Mouse (Mus musculus): Measurements from ENCODE around the gene Gm7073. TPM values are rescaled to one million over a fixed set of nuclear protein-coding genes. Genes with fewer than 3 reads are reported as not detected.
A peak's percentile ranks its signal among the peaks of the same experiment; 100 is the strongest.

Gm7073 gene
- not detected in 2 replicates for polyA plus RNA-seq (2015; fragmentation: Nextera tagmentation; extraction: Ambion mirVana)

DNA sequence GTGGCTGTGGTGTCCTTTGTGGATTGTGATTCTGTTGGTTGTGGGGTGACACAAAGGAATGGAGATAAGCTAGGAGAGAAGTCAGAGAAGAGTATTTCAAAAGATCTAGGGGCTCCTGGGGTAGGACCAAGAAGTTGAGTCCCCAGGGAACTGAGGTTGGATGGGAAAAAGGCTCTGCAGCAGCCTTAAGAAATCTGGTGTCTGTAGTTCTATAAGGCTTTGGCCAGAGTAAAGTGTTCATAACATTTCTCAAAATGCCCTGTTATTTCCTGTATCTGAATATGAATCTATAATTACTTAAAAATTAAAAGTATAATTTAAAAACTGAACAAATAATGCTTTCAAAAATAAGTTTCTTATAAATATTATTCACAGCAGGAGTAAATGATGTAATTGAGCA lies at the start of gene Gm7073:
TSS of gene Gm7073 (minus strand) at position 101 of the 400 bp plus-strand sequence.
- ATAC-seq (ENCODE audit: extremely low read depth, insufficient number of reproducible peaks, low FRiP score, low TSS enrichment), result no peak
- no peak within 1 kb of the TSS for H3K27ac ChIP-seq (replicated peaks)
- H3K9me3 ChIP-seq, result no peaks in the 10 kb centered on the region
- H3K9ac ChIP-seq, result no peak within 1 kb of the TSS
- H3K36me3 ChIP-seq, result no peaks in the 10 kb centered on the region
- no peak within 1 kb of the TSS for H3K4me2 ChIP-seq
- H3K27me3 ChIP-seq (replicated peaks), result peaks cover 4% of the 10 kb centered on the region; the same call in 1 of the 2 replicates
- H3K4me1 ChIP-seq, result no peaks in the 10 kb centered on the region
- H3K4me3 ChIP-seq, result no peak within 1 kb of the TSS

DNA sequence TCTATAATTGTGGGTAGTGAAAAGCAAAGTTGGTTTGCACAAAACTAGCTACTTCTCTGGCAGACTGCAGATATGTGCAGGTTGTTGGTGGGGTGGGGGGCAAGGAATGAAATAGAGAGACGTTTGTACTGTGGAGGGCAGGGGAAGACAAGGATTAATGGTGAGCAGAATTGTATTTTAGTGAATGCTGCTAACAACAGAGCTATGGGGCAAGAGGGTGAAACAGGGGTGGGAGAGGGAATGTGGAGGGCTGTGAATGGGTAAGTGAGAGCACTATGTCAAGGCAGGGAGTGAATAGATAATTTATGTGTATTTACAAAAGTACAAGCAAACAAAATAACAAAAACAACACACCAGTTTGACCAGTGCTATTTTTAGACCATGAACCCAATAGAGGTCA lies 31.5 kb upstream of the Gm7073 start:
- H3K4me3 ChIP-seq, result no peak overlapping the region
- H3K9me3 ChIP-seq, result no peaks in the 10 kb centered on the region; the same call in 1 of the 2 replicates
- H3K9ac ChIP-seq, result no peak overlapping the region
- no peaks in the 10 kb centered on the region for H3K27me3 ChIP-seq (replicated peaks)
- 29% methylated on average over 1 of the region's 1 CpGs for WGBS
- no peak for ATAC-seq (ENCODE audit: extremely low read depth, insufficient number of reproducible peaks, low FRiP score, low TSS enrichment)
- no peak overlapping the region for H3K4me2 ChIP-seq
- H3K27ac ChIP-seq (replicated peaks), result no peak overlapping the region
- no peaks in the 10 kb centered on the region for H3K36me3 ChIP-seq
- no peaks in the 10 kb centered on the region for H3K4me1 ChIP-seq

DNA sequence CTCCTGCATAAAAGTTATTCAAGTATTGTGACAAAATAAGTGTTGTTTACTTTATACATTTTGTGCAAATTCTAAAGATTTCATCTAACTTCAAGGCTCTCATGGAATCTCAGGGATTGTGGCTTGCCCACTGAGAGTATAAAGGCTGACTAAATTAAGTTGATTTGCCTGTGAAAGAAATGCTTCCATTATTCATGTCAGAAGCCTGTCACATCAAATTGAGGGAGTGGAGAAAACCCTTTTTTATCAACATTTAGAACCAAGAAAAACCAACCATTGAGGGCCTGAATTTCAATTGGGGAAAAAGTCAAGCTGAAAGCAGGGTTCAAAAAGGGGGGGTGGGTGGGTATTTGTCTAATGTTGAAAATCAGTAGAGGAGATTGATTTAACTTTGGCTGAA lies 30.0 kb upstream of the Gm7073 start:
- H3K36me3 ChIP-seq, result no peaks in the 10 kb centered on the region
- H3K27ac ChIP-seq (replicated peaks), result no peak overlapping the region
- no peaks in the 10 kb centered on the region for H3K4me1 ChIP-seq
- H3K4me3 ChIP-seq, result no peak overlapping the region
- no peak overlapping the region for H3K9ac ChIP-seq
- no peaks in the 10 kb centered on the region for H3K27me3 ChIP-seq (replicated peaks)
- no peaks in the 10 kb centered on the region for H3K9me3 ChIP-seq
- no peak for ATAC-seq (ENCODE audit: extremely low read depth, insufficient number of reproducible peaks, low FRiP score, low TSS enrichment)
- H3K4me2 ChIP-seq, result no peak overlapping the region

DNA sequence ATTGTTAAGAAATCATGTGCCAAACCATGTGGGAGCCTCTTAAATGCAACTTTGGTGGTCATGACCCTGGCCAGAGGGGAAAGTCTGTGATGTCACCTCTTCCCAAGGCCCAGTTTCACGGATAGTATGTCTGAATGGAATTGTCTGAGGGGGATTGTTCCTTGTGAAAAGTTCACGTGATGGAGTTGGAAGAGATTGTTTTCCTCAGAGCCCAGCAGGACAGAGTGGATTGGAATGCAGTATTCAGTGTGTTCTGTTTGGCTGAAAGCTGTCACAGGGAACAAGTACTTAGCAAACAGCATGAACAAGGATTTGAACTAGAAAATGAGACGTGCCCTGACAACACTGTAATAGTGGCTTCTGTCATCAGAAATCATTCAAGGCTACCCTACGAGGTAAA lies 16.2 kb upstream of the Gm7073 start:
- Histone ChIP-seq H3K4me1 (no peaks in the 10 kb centered on the region), H3K9ac (no peak overlapping the region), H3K36me3 (no peaks in the 10 kb centered on the region), H3K27ac (replicated peaks) (no peak overlapping the region), H3K4me2 (no peak overlapping the region), H3K9me3 (no peaks in the 10 kb centered on the region), H3K4me3 (no peak overlapping the region), H3K27me3 (replicated peaks) (no peaks in the 10 kb centered on the region)
- WGBS, result 38% methylated on average over 4 of the region's 4 CpGs
- no peak for ATAC-seq (ENCODE audit: extremely low read depth, insufficient number of reproducible peaks, low FRiP score, low TSS enrichment)

DNA sequence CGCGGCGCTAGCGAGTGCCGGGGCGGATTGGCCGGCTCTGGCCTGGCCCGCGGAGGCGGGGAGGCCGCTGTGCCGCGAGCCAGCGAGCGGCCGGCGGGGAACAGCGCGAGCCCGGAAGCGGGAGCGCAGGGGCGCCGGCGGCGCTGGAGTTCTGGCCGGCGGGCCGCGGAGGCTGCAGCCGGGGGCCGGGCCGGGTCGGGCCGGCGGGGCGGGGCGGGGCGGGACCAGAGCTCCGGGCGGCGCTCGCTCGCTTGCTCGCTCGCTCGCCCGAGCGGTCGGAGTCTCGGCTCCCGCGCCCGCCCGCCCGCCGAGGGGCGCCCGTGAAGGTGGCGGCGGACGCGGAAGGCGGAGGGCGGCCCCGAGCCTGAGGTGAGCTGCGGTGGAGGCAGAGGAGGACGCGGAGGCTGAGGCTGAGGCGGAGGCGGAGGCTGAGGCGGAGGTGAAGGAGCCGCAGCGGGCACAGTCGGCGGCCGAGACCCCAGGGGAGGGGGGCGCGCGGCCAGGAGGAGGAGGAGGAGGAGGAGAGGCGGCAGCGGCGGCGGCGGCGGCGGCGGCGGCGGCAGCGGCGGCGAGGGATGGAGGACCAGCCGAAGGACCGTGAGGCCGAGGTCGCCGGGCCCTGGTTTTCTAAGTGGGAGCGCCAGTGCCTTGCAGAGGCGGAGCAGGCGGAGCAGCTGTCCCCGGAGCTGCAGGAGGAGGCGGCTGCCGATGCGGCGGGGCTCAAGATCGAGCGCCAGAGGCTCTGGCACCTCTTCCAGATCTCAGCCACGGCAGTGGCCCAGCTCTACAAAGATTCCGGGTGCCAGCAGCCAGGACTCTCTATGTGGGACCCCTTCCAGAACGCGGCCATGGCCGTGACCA lies 8.6 kb upstream of the Gm7073 start:
- Histone ChIP-seq H3K9me3 (no peaks in the 10 kb centered on the region), H3K27ac (replicated peaks) (no peak overlapping the region), H3K36me3 (no peaks in the 10 kb centered on the region), H3K4me2 (peak overlapping the region; percentile 72), H3K27me3 (replicated peaks) (peaks cover 23% of the 10 kb centered on the region), H3K9ac (peak overlapping the region; percentile 78), H3K4me3 (peak overlapping the region; percentile 63), H3K4me1 (no peaks in the 10 kb centered on the region)
- ATAC-seq (ENCODE audit: extremely low read depth, insufficient number of reproducible peaks, low FRiP score, low TSS enrichment), result peak; percentile 70
- WGBS, result 11% methylated on average over 36 of the region's 113 CpGs

DNA sequence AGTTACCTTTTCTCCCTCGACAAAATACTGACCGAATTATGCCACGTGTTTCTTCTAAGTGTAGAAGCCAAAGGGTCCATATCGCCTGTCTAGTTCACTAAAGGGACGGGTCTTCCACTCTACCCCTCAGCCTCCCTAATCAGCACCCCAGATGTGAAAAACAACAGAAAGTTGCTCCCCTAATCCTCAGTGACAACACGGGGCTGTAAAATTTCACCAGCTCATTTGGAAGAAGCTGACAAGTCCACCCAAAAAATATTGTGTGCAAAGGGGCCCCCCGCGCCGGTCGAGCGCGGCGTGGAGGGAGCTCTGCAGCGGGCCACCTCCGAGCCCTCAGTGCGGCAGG lies 8.0 kb upstream of the Gm7073 start:
- no peak for ATAC-seq (ENCODE audit: extremely low read depth, insufficient number of reproducible peaks, low FRiP score, low TSS enrichment)
- H3K36me3 ChIP-seq, result no peaks in the 10 kb centered on the region
- no peaks in the 10 kb centered on the region for H3K9me3 ChIP-seq
- peaks cover 23% of the 10 kb centered on the region for H3K27me3 ChIP-seq (replicated peaks)
- H3K9ac ChIP-seq, result peak overlapping the region; percentile 78
- H3K27ac ChIP-seq (replicated peaks), result no peak overlapping the region
- peak overlapping the region; percentile 72 for H3K4me2 ChIP-seq
- WGBS, result 11% methylated on average over 16 of the region's 16 CpGs
- H3K4me3 ChIP-seq, result peak overlapping the region; percentile 63
- H3K4me1 ChIP-seq, result no peaks in the 10 kb centered on the region

DNA sequence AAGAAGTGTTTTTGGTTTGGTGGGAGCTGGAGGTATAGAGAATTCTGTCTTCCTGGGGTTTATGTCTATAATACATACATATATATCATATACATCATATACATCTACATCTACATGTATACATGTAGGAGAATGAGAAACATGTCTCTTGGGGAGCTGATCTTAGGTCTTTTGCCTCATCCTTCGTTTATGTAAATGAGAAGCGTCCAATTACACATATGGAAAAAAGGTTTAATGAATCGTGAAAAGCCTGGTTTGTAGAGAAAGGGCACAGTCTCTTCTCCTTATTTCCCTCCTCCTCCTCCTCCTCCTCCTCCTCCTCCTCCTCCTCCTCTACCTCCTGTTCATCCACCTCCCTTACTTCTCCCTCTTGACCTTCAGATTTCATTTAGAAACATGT lies 6.9 kb upstream of the Gm7073 start:
- Histone ChIP-seq H3K9ac (no peak overlapping the region), H3K27me3 (replicated peaks) (peaks cover 23% of the 10 kb centered on the region), H3K4me2 (no peak overlapping the region), H3K9me3 (no peaks in the 10 kb centered on the region), H3K4me3 (no peak overlapping the region), H3K36me3 (no peaks in the 10 kb centered on the region), H3K4me1 (no peaks in the 10 kb centered on the region), H3K27ac (replicated peaks) (no peak overlapping the region)
- ATAC-seq (ENCODE audit: extremely low read depth, insufficient number of reproducible peaks, low FRiP score, low TSS enrichment), result no peak
- WGBS, result 45% methylated on average over 3 of the region's 3 CpGs

DNA sequence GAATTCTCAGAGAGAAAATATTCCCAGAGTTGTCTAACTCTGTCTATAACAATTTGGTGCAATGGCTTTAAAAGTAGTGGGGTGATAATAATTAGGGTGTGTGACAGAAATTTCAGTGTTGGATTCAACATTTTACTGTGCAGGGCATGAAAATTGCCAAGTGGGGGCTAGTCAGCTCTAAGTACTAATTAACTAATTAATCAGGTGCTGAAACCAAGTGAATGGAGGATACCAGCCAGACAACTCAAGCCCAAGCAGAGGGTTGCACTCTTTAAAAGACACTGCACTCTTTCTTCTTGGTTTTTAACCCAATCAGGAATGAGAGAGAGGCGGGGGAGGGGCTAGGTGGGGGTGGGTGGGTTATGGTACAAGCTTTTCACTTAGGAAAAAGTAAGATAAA lies 6.4 kb upstream of the Gm7073 start:
- no peaks in the 10 kb centered on the region for H3K36me3 ChIP-seq
- H3K4me1 ChIP-seq, result no peaks in the 10 kb centered on the region
- no peak overlapping the region for H3K4me3 ChIP-seq
- no peak overlapping the region for H3K9ac ChIP-seq
- 19% methylated on average over 1 of the region's 1 CpGs for WGBS
- no peaks in the 10 kb centered on the region for H3K9me3 ChIP-seq
- H3K27me3 ChIP-seq (replicated peaks), result peaks cover 23% of the 10 kb centered on the region
- H3K27ac ChIP-seq (replicated peaks), result no peak overlapping the region
- ATAC-seq (ENCODE audit: extremely low read depth, insufficient number of reproducible peaks, low FRiP score, low TSS enrichment), result no peak
- no peak overlapping the region for H3K4me2 ChIP-seq

DNA sequence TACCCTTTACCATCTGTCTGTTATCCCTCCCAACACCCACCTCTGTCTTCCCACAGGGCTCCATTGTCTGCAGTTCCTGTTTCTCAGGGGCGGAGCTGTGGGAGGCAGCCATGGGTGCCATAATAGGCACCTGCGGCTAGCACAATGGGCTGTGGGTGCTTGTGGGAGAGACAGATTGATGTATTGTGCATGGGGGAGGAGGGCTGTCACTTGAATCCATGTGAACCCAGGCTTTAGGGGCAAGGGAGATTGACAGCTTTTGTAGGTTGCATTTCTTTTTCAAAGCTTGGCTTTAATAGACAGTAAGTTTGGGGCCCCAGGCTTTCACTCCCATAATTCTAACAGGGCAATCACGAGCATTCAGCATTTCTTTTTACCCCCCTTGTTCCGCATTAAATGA lies 5.0 kb upstream of the Gm7073 start:
- H3K4me1 ChIP-seq, result no peaks in the 10 kb centered on the region
- no peak overlapping the region for H3K27ac ChIP-seq (replicated peaks)
- no peak for ATAC-seq (ENCODE audit: extremely low read depth, insufficient number of reproducible peaks, low FRiP score, low TSS enrichment)
- no peak overlapping the region for H3K9ac ChIP-seq
- H3K9me3 ChIP-seq, result no peaks in the 10 kb centered on the region
- no peak overlapping the region for H3K4me3 ChIP-seq
- H3K4me2 ChIP-seq, result no peak overlapping the region
- WGBS, result 39% methylated on average over 4 of the region's 4 CpGs
- H3K27me3 ChIP-seq (replicated peaks), result peaks cover 18% of the 10 kb centered on the region
- H3K36me3 ChIP-seq, result no peaks in the 10 kb centered on the region

DNA sequence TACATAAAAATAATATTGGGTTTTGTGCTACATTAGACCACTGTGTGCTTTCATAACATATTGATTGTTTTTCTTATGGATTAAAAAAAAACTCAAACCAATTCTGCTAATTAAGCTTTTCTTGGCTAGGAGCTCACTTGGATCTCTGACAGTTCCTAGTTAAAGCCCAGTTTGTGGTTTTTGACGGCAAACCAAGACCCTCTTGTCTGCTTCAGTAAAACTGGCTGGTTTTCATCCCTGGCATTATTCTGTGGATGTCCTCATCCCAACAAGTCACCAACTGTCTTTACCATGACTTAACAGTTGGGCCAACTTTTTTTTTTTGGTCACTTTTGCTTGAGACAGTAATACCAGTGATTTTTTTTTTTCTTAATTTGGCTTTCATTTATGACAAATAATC lies 3.9 kb upstream of the Gm7073 start:
- Histone ChIP-seq H3K4me2 (no peak overlapping the region), H3K36me3 (no peaks in the 10 kb centered on the region), H3K9ac (no peak overlapping the region), H3K4me1 (no peaks in the 10 kb centered on the region), H3K27me3 (replicated peaks) (peaks cover 10% of the 10 kb centered on the region; the same call in 1 of the 2 replicates), H3K9me3 (no peaks in the 10 kb centered on the region), H3K4me3 (no peak overlapping the region), H3K27ac (replicated peaks) (no peak overlapping the region)
- 54% methylated on average over 1 of the region's 1 CpGs for WGBS
- no peak for ATAC-seq (ENCODE audit: extremely low read depth, insufficient number of reproducible peaks, low FRiP score, low TSS enrichment)

DNA sequence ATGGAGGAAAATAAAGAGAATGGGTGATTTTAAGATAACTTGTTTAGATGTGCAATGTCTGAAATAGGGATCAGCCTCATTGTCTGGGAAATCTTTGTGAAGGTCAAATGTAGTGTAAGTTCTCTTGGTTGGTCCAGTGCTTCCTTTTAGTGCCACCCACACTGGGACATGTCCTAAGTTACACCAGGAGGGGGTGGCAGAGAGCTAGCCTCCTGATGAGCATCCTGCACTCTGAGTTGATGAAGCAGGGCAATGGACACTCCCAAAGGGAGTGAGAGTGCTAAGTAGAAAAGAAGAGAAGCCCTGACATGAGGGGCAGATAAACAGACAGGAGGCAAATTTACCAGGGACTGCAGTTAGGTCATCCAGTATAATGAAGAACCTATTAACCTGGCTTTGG lies 35.1 kb downstream of the Gm7073 start:
- H3K4me3 ChIP-seq, result no peak overlapping the region
- H3K36me3 ChIP-seq, result no peaks in the 10 kb centered on the region
- H3K4me1 ChIP-seq, result no peaks in the 10 kb centered on the region
- H3K27ac ChIP-seq (replicated peaks), result no peak overlapping the region
- H3K9ac ChIP-seq, result no peak overlapping the region
- H3K9me3 ChIP-seq, result no peaks in the 10 kb centered on the region
- no peak overlapping the region for H3K4me2 ChIP-seq
- ATAC-seq (ENCODE audit: extremely low read depth, insufficient number of reproducible peaks, low FRiP score, low TSS enrichment), result no peak
- no peaks in the 10 kb centered on the region for H3K27me3 ChIP-seq (replicated peaks)

DNA sequence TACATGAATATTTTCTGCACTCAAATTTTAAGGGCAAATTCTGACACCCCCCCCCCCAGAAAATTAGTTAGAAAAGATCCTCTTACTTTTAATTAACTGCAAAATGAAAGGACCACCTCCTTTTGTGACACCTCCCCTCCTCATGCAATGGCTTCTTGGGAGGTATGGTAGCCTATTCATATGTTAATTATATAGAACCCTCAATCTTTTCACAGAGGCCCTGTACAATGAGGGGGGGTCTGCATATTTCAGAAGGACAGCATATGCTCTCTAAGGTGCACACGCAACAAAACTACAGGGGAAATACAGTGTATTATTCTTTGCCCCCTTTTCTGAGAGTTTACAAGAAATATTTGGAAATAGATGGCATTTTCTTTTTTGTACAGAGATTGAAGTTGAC lies 41.3 kb downstream of the Gm7073 start:
- no peak overlapping the region for H3K4me3 ChIP-seq
- no peaks in the 10 kb centered on the region for H3K9me3 ChIP-seq
- ATAC-seq (ENCODE audit: extremely low read depth, insufficient number of reproducible peaks, low FRiP score, low TSS enrichment), result no peak
- WGBS, result 67% methylated on average over 1 of the region's 1 CpGs
- H3K27me3 ChIP-seq (replicated peaks), result no peaks in the 10 kb centered on the region
- H3K4me2 ChIP-seq, result no peak overlapping the region
- H3K9ac ChIP-seq, result no peak overlapping the region
- no peaks in the 10 kb centered on the region for H3K36me3 ChIP-seq
- H3K4me1 ChIP-seq, result no peaks in the 10 kb centered on the region
- no peak overlapping the region for H3K27ac ChIP-seq (replicated peaks)

Data from heart, embryonic 13.5 days (tissue).